Mouse (Mus musculus): Measurements from ENCODE around the gene Sag. TPM values are rescaled to one million over a fixed set of nuclear protein-coding genes. Genes with fewer than 3 reads are reported as not detected.

Gene Sag
- polyA plus RNA-seq, 1 experiment from 2014 or later = 1.4 TPM

GRCm38 (mm10) chr1:87858529-87858928, 55.0 kb downstream of the Sag start:
- no peak for ATAC-seq
- Histone ChIP-seq H3K4me1 (peaks cover 67% of the 10 kb centered on the region), H3K4me3 (no peak overlapping the region), H3K27me3 (replicated peaks) (no peaks in the 10 kb centered on the region), H3K27ac (no peak overlapping the region), H3K9ac (no peak overlapping the region), H3K36me3 (0 out of 2 replicates have a peak, but pooled peaks cover 2% of the 10 kb centered on the region), H3K9me3 (replicated peaks) (no peaks in the 10 kb centered on the region), H3K4me2 (no peak overlapping the region)
- 81% methylated on average over 2 of the region's 2 CpGs for WGBS (ENCODE audit: insufficient replicate concordance)

GRCm38 (mm10) chr1:87863602-87864001, 60.1 kb downstream of the Sag start:
- H3K27me3 ChIP-seq (replicated peaks) = no peaks in the 10 kb centered on the region
- H3K4me3 ChIP-seq = no peak overlapping the region
- no peaks in the 10 kb centered on the region for H3K36me3 ChIP-seq
- no peaks in the 10 kb centered on the region for H3K9me3 ChIP-seq (replicated peaks)
- H3K4me2 ChIP-seq = no peak overlapping the region
- peaks cover 59% of the 10 kb centered on the region for H3K4me1 ChIP-seq
- ATAC-seq = no peak
- no peak overlapping the region for H3K27ac ChIP-seq
- no peak overlapping the region for H3K9ac ChIP-seq
- WGBS (ENCODE audit: insufficient replicate concordance) = 72% methylated on average over 3 of the region's 3 CpGs

DNA sequence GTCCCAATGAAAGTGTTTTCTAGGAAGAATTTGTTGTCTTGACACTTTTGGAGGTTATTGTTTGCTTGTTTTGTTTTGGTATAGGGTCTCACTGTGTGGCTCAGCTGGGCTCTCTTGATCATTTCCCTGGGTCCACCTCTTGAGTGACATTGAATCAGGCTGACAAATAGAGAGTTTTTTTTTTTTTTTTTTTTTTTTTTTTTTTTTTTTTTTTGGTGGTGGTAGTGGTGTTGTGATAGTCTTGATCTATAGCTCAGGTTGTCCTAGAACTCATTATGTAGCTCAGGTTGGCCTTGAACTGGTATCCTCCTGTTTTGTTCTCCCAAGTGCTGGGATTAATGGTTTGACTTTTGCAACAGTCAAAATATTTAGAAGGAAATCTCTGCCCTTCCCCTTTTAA, 61.4 kb downstream of the Sag start:
- no peak for ATAC-seq
- Histone ChIP-seq H3K4me1 (peaks cover 49% of the 10 kb centered on the region), H3K4me2 (no peak overlapping the region), H3K36me3 (no peaks in the 10 kb centered on the region), H3K27me3 (replicated peaks) (no peaks in the 10 kb centered on the region), H3K9me3 (replicated peaks) (no peaks in the 10 kb centered on the region), H3K27ac (no peak overlapping the region), H3K4me3 (no peak overlapping the region), H3K9ac (no peak overlapping the region)

DNA sequence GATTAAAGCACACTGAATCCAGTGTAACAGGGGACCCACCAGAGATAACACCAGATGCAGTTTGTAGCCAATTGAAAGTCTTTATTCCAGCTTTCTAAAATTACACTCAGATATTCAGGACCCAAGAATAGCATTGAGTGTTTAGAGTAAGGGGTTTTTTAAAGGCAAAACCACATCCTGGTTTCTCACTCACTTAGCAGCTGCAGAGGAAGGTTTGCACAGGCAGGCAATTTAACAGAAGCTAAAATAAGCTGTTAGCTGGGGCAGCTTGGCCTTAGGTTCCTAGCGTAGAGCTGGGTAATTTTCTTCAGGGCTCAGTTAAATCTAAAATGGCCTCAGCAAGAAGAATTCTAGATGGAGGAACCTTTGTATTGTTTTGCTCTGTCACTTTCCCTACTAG, 63.2 kb downstream of the Sag start:
- 65% methylated on average over 1 of the region's 1 CpGs for WGBS (ENCODE audit: insufficient replicate concordance)
- H3K4me1 ChIP-seq = peaks cover 60% of the 10 kb centered on the region
- H3K9ac ChIP-seq = no peak overlapping the region
- H3K36me3 ChIP-seq = no peaks in the 10 kb centered on the region
- no peak for ATAC-seq
- no peaks in the 10 kb centered on the region for H3K9me3 ChIP-seq (replicated peaks)
- no peak overlapping the region for H3K27ac ChIP-seq
- no peak overlapping the region for H3K4me2 ChIP-seq
- H3K4me3 ChIP-seq = no peak overlapping the region
- no peaks in the 10 kb centered on the region for H3K27me3 ChIP-seq (replicated peaks)

DNA sequence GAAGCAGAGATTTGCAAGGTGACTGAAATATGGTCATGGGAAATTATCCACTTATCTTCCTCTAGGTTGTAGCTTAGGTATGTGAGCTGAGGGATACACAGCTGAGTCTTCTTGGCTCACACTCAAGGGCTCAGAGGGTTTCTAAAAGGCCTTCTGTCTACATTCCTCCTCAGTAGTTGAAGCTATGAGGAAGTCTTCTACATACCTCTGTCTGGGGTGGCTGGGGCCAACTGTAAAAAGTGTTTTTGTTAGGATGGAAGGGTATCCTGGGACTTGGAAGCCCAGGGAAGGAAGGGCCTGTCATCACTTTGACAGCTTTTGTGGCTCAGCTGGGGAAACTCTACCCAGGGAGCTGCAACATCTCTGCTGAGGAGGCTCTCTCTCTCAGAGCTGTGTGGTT, 68.1 kb downstream of the Sag start:
- Histone ChIP-seq H3K9ac (no peak overlapping the region), H3K9me3 (replicated peaks) (no peaks in the 10 kb centered on the region), H3K4me2 (no peak overlapping the region), H3K4me3 (no peak overlapping the region), H3K27me3 (replicated peaks) (no peaks in the 10 kb centered on the region), H3K4me1 (peaks cover 68% of the 10 kb centered on the region), H3K36me3 (no peaks in the 10 kb centered on the region), H3K27ac (no peak overlapping the region)
- ATAC-seq = no peak

DNA sequence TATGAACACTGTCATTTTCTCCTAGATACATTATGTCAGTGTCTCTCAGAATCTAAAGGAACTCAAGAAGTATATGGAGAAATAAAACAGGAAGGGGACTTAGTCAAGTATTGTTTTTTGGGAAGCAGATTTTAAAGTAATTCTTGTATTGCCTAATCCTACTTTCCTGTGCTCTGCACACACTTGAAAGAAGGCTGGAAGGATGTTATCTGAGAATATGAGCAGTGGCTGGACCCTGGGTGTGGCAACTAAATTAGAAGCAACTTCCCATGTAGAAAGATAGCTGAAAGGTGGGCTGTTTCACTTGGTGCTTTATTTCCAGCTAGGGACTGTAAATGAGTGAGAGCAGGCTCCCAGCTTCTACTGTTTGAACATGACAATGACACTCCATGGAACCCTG, 69.6 kb downstream of the Sag start:
- peaks cover 78% of the 10 kb centered on the region for H3K4me1 ChIP-seq
- no peak overlapping the region for H3K27ac ChIP-seq
- 0 out of 2 replicates have a peak overlapping the region, but pooled peaks have one; percentile 17 for H3K4me2 ChIP-seq
- no peak overlapping the region for H3K4me3 ChIP-seq
- no peaks in the 10 kb centered on the region for H3K9me3 ChIP-seq (replicated peaks)
- H3K27me3 ChIP-seq (replicated peaks) = no peaks in the 10 kb centered on the region
- H3K36me3 ChIP-seq = no peaks in the 10 kb centered on the region
- peak; percentile 66 for ATAC-seq
- H3K9ac ChIP-seq = no peak overlapping the region

DNA sequence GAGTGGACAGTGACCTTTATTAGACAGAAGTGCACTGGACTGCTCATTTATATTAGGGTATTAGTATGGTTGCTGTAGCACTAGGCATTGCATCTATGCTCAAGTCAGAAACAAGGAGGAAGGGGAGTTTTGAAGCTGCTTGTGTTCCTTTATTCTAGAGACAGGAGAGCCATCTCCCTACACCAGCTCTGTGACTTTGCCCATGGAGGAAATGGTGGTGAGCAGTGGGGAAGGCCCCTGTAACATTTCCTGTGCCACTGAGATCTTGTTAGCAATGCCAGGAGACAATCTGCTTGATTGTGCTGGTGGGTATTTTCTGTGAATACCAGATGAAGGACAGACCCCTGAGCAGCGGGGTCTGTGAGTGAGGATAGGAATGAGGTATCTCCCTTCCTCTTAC, 72.6 kb downstream of the Sag start:
- no peaks in the 10 kb centered on the region for H3K9me3 ChIP-seq (replicated peaks)
- H3K9ac ChIP-seq = no peak overlapping the region
- H3K4me2 ChIP-seq = no peak overlapping the region
- WGBS (ENCODE audit: insufficient replicate concordance) = 41% methylated on average over 1 of the region's 1 CpGs
- H3K27ac ChIP-seq = no peak overlapping the region
- H3K4me1 ChIP-seq = peaks cover 92% of the 10 kb centered on the region
- no peaks in the 10 kb centered on the region for H3K27me3 ChIP-seq (replicated peaks)
- H3K4me3 ChIP-seq = no peak overlapping the region
- no peak for ATAC-seq
- H3K36me3 ChIP-seq = peaks cover 5% of the 10 kb centered on the region

GRCm38 (mm10) chr1:87877552-87878283, 74.2 kb downstream of the Sag start:
- 15% methylated on average over 9 of the region's 9 CpGs for WGBS (ENCODE audit: insufficient replicate concordance)

GRCm38 (mm10) chr1:87879034-87879433, 75.6 kb downstream of the Sag start:
- H3K4me3 ChIP-seq = no peak overlapping the region
- H3K4me1 ChIP-seq = peaks cover 70% of the 10 kb centered on the region
- no peak overlapping the region for H3K4me2 ChIP-seq
- no peak overlapping the region for H3K9ac ChIP-seq
- H3K36me3 ChIP-seq = peaks cover 23% of the 10 kb centered on the region
- ATAC-seq = no peak
- WGBS (ENCODE audit: insufficient replicate concordance) = 64% methylated on average over 3 of the region's 3 CpGs
- H3K9me3 ChIP-seq (replicated peaks) = no peaks in the 10 kb centered on the region
- H3K27me3 ChIP-seq (replicated peaks) = no peaks in the 10 kb centered on the region
- H3K27ac ChIP-seq = no peak overlapping the region

More at GRCm38 (mm10) chr1:87877552-87878283, 74.2 kb downstream of the Sag start:
- Histone ChIP-seq H3K4me1 (peaks cover 82% of the 10 kb centered on the region), H3K4me2 (peak overlapping the region; percentile 28), H3K27me3 (replicated peaks) (no peaks in the 10 kb centered on the region), H3K9me3 (replicated peaks) (no peaks in the 10 kb centered on the region), H3K36me3 (peaks cover 12% of the 10 kb centered on the region), H3K27ac (peak overlapping the region; percentile 68), H3K9ac (peak overlapping the region; percentile 35; the same call in 1 of the 2 replicates), H3K4me3 (no peak overlapping the region)
- ATAC-seq = peak; percentile 30; the same call in 1 of the 2 replicates

DNA sequence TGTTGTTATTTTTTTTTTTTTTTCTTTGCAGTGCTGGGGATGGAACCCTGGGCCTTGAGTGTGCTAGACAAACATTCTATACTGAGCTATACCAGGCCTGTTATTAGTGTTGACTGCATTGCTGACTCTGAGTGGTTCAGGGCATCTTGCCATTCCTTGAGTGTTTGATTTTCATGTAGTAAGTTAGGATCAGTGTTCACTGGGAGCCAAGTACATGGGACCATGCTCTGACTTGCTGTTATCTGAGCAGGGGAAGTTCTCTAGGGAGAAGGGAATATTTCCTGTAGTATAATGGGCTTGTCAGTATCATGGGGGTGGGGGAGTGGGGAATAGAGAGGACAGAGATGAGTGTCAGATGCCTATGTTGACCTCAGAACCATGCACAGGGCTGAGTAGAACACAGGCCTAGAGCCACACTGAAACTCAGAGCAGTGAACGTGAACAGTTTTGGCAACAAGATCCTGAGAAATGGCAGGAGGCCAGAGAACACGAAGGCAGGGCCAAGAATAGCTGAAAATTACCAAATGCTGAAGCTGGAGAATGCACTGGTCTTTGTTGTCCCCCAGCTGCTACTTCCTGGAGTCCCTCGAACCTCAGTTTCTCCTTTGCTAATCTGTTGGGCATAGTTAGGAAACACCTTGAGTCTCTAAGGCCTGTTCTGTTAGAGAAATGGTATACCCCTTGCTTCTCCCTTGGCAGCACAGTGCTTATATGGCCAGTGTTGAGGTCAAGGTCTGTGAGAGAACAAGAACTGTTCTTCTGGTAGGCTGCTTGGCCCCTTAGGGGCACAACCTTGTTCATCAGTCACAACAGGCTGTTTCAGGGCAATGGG, 76.2 kb downstream of the Sag start:
- Histone ChIP-seq H3K9me3 (replicated peaks) (no peaks in the 10 kb centered on the region), H3K27me3 (replicated peaks) (no peaks in the 10 kb centered on the region), H3K9ac (no peak overlapping the region), H3K36me3 (peaks cover 30% of the 10 kb centered on the region), H3K4me1 (peaks cover 63% of the 10 kb centered on the region), H3K4me2 (no peak overlapping the region), H3K27ac (peak overlapping the region; percentile 49; the same call in 1 of the 2 replicates), H3K4me3 (no peak overlapping the region)
- ATAC-seq = no peak
- 51% methylated on average over 3 of the region's 3 CpGs for WGBS (ENCODE audit: insufficient replicate concordance)

GRCm38 (mm10) chr1:87880326-87880627, 76.8 kb downstream of the Sag start:
- ATAC-seq = no peak
- Histone ChIP-seq H3K36me3 (peaks cover 36% of the 10 kb centered on the region), H3K4me3 (no peak overlapping the region), H3K4me2 (no peak overlapping the region), H3K9ac (no peak overlapping the region), H3K4me1 (peaks cover 58% of the 10 kb centered on the region), H3K27ac (peak overlapping the region; percentile 49; the same call in 1 of the 2 replicates), H3K27me3 (replicated peaks) (no peaks in the 10 kb centered on the region), H3K9me3 (replicated peaks) (no peaks in the 10 kb centered on the region)
- WGBS (ENCODE audit: insufficient replicate concordance) = 80% methylated on average over 6 of the region's 6 CpGs

GRCm38 (mm10) chr1:87880856-87881255, 77.4 kb downstream of the Sag start:
- Histone ChIP-seq H3K9ac (no peak overlapping the region), H3K27ac (no peak overlapping the region), H3K4me1 (peaks cover 52% of the 10 kb centered on the region), H3K4me2 (no peak overlapping the region), H3K36me3 (peaks cover 39% of the 10 kb centered on the region), H3K27me3 (replicated peaks) (no peaks in the 10 kb centered on the region), H3K9me3 (replicated peaks) (no peaks in the 10 kb centered on the region), H3K4me3 (no peak overlapping the region)
- 37% methylated on average over 2 of the region's 2 CpGs for WGBS (ENCODE audit: insufficient replicate concordance)
- ATAC-seq = no peak
